Mouse (Mus musculus) liver, embryonic 16.5 days (tissue): ENCODE data around the gene Btbd11. TPM values are rescaled to one million over a fixed set of nuclear protein-coding genes. Genes with fewer than 3 reads are reported as not detected.

Source experiments
- ATAC-seq: fragments of 200-750 bp; cut with Nextera tagmentation; 2 replicates; pipeline ENCODE4 v1.8.0; 2017; ENCODE audit warnings: low read depth, mild to moderate bottlenecking, moderate number of reproducible peaks, moderate library complexity
- H3K27ac ChIP-seq: fragments of 300-500 bp; sonication (generic); 2 replicates; pipeline ENCODE4 v1.5.1; 2014; ENCODE audit warnings: mild to moderate bottlenecking, low read length
- H3K27me3 ChIP-seq: fragments of 300-500 bp; sonication (generic); 2 replicates; pipeline ENCODE4 v1.6.1; 2014; ENCODE audit warnings: low read depth, low read length, mixed read lengths; ENCODE audit not compliant: control insufficient read depth, insufficient read depth
- H3K36me3 ChIP-seq: fragments of 300-500 bp; sonication (generic); 2 replicates; pipeline ENCODE4 v1.6.1; 2014; ENCODE audit warnings: mild to moderate bottlenecking; ENCODE audit not compliant: control insufficient read depth, insufficient read depth
- H3K4me1 ChIP-seq: fragments of 300-500 bp; sonication (generic); 2 replicates; pipeline ENCODE4 v1.6.1; 2014; ENCODE audit warnings: low read depth, low read length, mixed read lengths; ENCODE audit not compliant: control insufficient read depth
- H3K4me2 ChIP-seq: fragments of 300-500 bp; sonication (generic); 2 replicates; pipeline ENCODE4 v1.6.1; 2014; ENCODE audit warnings: low read depth, low read length, mixed read lengths
- H3K4me3 ChIP-seq: fragments of 300-500 bp; sonication (generic); 2 replicates; pipeline ENCODE4 v1.5.1; 2014; ENCODE audit warnings: low read depth, mild to moderate bottlenecking, low read length
- H3K9ac ChIP-seq: fragments of 300-500 bp; sonication (generic); 2 replicates; pipeline ENCODE4 v1.6.1; 2014; ENCODE audit warnings: low read depth, low read length
- H3K9me3 ChIP-seq: fragments of 300-500 bp; sonication (generic); replicated peaks from 2 replicates; pipeline ENCODE4 v1.6.1; 2016; ENCODE audit warnings: low read length; ENCODE audit not compliant: control insufficient read depth
- WGBS: fragments of 180-500 bp; shearing (Covaris S2); extraction: QIAGEN DNeasy Blood & Tissue Kit; methylation state at CpG from one replicate; pipeline ENCODE4 v1.1.7; 2014; ENCODE audit not compliant: insufficient replicate concordance; 5-methylcytosine and 5-hydroxymethylcytosine counted together
- polyA plus RNA-seq: library from polyadenylated mRNA; unstranded; fragments of >200 nt; fragmentation: Nextera tagmentation; extraction: Ambion mirVana; gene quantifications from 2 replicates; pipeline ENCODE4 v1.2.1, GENCODE M21; 2015

The Btbd11 gene
- polyA plus RNA-seq, 1 experiment from 2014 or later, result 0.31 TPM

GRCm38 (mm10) chr10:85517223-85518110, 130.9 kb downstream of the Btbd11 start:
- WGBS, result 52% methylated on average over 13 of the region's 13 CpGs
- no peaks in the 10 kb centered on the region for H3K4me1 ChIP-seq
- no peak for ATAC-seq
- H3K27ac ChIP-seq, result no peak overlapping the region
- no peaks in the 10 kb centered on the region for H3K9me3 ChIP-seq
- no peak overlapping the region for H3K9ac ChIP-seq
- H3K36me3 ChIP-seq, result no peaks in the 10 kb centered on the region
- H3K4me2 ChIP-seq, result no peak overlapping the region
- no peaks in the 10 kb centered on the region for H3K27me3 ChIP-seq
- H3K4me3 ChIP-seq, result no peak overlapping the region

- Histone ChIP-seq H3K27ac (no peak overlapping the region), H3K9ac (no peak overlapping the region), H3K9me3 (no peaks in the 10 kb centered on the region), H3K4me2 (no peak overlapping the region), H3K27me3 (no peaks in the 10 kb centered on the region), H3K36me3 (no peaks in the 10 kb centered on the region), H3K4me1 (no peaks in the 10 kb centered on the region), H3K4me3 (no peak overlapping the region)
- ATAC-seq, result no peak
- WGBS, result 74% methylated on average over 6 of the region's 6 CpGs
Measured at GRCm38 (mm10) chr10:85518111-85518409, 131.4 kb downstream of the Btbd11 start.

- H3K4me1 ChIP-seq, result no peaks in the 10 kb centered on the region
- no peak overlapping the region for H3K9ac ChIP-seq
- no peak for ATAC-seq
- H3K36me3 ChIP-seq, result no peaks in the 10 kb centered on the region
- H3K4me2 ChIP-seq, result no peak overlapping the region
- no peak overlapping the region for H3K27ac ChIP-seq
- 60% methylated on average over 7 of the region's 7 CpGs for WGBS
- no peak overlapping the region for H3K4me3 ChIP-seq
- H3K9me3 ChIP-seq, result no peaks in the 10 kb centered on the region
- no peaks in the 10 kb centered on the region for H3K27me3 ChIP-seq
Measured at GRCm38 (mm10) chr10:85522220-85522760, 135.7 kb downstream of the Btbd11 start.

GRCm38 (mm10) chr10:85525267-85526015, 138.8 kb downstream of the Btbd11 start:
- Histone ChIP-seq H3K4me2 (no peak overlapping the region), H3K9me3 (no peaks in the 10 kb centered on the region), H3K4me1 (no peaks in the 10 kb centered on the region), H3K36me3 (no peaks in the 10 kb centered on the region), H3K27ac (no peak overlapping the region), H3K9ac (no peak overlapping the region), H3K27me3 (no peaks in the 10 kb centered on the region), H3K4me3 (no peak overlapping the region)
- ATAC-seq, result no peak
- 42% methylated on average over 7 of the region's 7 CpGs for WGBS

GRCm38 (mm10) chr10:85526657-85527056, 140.0 kb downstream of the Btbd11 start:
- Histone ChIP-seq H3K9ac (no peak overlapping the region), H3K27me3 (no peaks in the 10 kb centered on the region), H3K9me3 (no peaks in the 10 kb centered on the region), H3K4me3 (no peak overlapping the region), H3K4me2 (no peak overlapping the region), H3K4me1 (no peaks in the 10 kb centered on the region), H3K27ac (no peak overlapping the region), H3K36me3 (no peaks in the 10 kb centered on the region)
- WGBS, result 57% methylated on average over 2 of the region's 2 CpGs
- no peak for ATAC-seq

- no peak overlapping the region for H3K27ac ChIP-seq
- H3K27me3 ChIP-seq, result no peaks in the 10 kb centered on the region
- no peak overlapping the region for H3K9ac ChIP-seq
- WGBS, result 59% methylated on average over 4 of the region's 4 CpGs
- H3K9me3 ChIP-seq, result no peaks in the 10 kb centered on the region
- H3K4me3 ChIP-seq, result no peak overlapping the region
- ATAC-seq, result no peak
- H3K4me1 ChIP-seq, result no peaks in the 10 kb centered on the region
- no peak overlapping the region for H3K4me2 ChIP-seq
- no peaks in the 10 kb centered on the region for H3K36me3 ChIP-seq
Measured at GRCm38 (mm10) chr10:85527722-85528121, 141.1 kb downstream of the Btbd11 start.

- H3K27ac ChIP-seq, result no peak overlapping the region
- no peak for ATAC-seq
- H3K4me2 ChIP-seq, result no peak overlapping the region
- H3K36me3 ChIP-seq, result no peaks in the 10 kb centered on the region
- H3K4me1 ChIP-seq, result no peaks in the 10 kb centered on the region
- WGBS, result 51% methylated on average over 7 of the region's 7 CpGs
- H3K27me3 ChIP-seq, result no peaks in the 10 kb centered on the region
- no peak overlapping the region for H3K4me3 ChIP-seq
- no peaks in the 10 kb centered on the region for H3K9me3 ChIP-seq
- no peak overlapping the region for H3K9ac ChIP-seq
Measured at GRCm38 (mm10) chr10:85533192-85533710, 146.6 kb downstream of the Btbd11 start.

GRCm38 (mm10) chr10:85538051-85538753, 151.6 kb downstream of the Btbd11 start:
- Histone ChIP-seq H3K4me3 (no peak overlapping the region), H3K27me3 (no peaks in the 10 kb centered on the region), H3K27ac (no peak overlapping the region), H3K4me1 (no peaks in the 10 kb centered on the region), H3K9ac (no peak overlapping the region), H3K4me2 (no peak overlapping the region), H3K9me3 (no peaks in the 10 kb centered on the region), H3K36me3 (no peaks in the 10 kb centered on the region)
- ATAC-seq, result no peak
- 63% methylated on average over 11 of the region's 11 CpGs for WGBS
